7 mouse cellular contexts compared by ENCODE assay signal in the genomic region with DNA sequence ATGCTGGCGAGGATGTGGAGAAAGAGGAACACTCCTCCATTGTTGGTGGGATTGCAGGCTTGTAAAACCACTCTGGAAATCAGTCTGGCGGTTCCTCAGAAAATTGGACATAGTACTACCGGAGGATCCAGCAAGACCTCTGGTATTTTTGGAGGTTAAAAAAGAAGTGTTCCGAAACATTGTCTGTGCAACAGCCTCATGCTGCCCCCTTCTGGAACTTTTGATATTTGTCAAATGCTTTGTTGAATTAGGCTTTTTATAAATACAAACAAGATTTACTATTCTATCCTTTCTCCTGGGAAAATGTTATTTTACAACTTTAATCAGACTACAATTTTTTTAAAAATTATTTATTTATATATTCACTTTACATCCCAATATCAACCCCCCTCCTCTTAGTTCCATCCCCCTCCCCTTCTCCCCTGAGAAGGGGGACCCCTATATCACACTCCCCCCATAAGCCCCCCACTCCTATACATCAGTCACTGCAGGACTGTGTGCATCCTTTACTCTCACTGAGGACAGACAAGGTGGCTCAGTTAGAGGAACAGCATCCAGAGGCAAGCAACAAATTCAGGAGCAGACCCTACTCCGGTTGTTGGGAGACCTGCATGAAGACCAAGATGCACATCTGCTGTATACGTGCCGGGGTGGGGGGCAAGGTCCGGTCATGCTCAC. TPM values are rescaled to one million over a fixed set of nuclear protein-coding genes. Genes with fewer than 3 reads are reported as not detected.
A peak's percentile ranks its signal among the peaks of the same experiment; 100 is the strongest.
DNase-seq lines count a peak whose midpoint lies in the region; ATAC-seq and TF ChIP-seq lines count a peak whose summit lies in the region.

No protein-coding gene starts in this region.

- TF ChIP-seq EP300 in MEL (IDR thresholded peaks at IDR 0.05; ENCODE audit: low read depth in 1 of 2, low read length in 2 of 2), result no peak

- no peak for TF ChIP-seq POLR2A in MEL (IDR thresholded peaks at IDR 0.05; ENCODE audit: control insufficient read depth in 1 of 2, insufficient read depth in 1 of 2, low read depth in 1 of 2, low read length in 2 of 2, poor library complexity in 1 of 2)

- peak; percentile 79 for DNase-seq in hindbrain, postnatal 0 days (ENCODE audit: low spot score)
- DNase-seq in 3T3-L1 (ENCODE audit: low read depth, low spot score), result peak; percentile 77
- peak; percentile 10 for DNase-seq in MEL (ENCODE audit: low read depth, low spot score)
- peak; percentile 62 for DNase-seq in embryo, embryonic 11 days
- peak; percentile 64 for DNase-seq in retina, postnatal 1 day

- TF ChIP-seq RAD21 in MEL (IDR thresholded peaks at IDR 0.05; ENCODE audit: low read depth, low read length), result peak; percentile 42

- no peaks in the 10 kb centered on the region for H3K36me3 ChIP-seq in hindbrain, postnatal 0 days (ENCODE audit: insufficient read depth, low read length)
- H3K36me3 ChIP-seq in hindbrain, embryonic 13.5 days, result no peaks in the 10 kb centered on the region
- no peaks in the 10 kb centered on the region for H3K36me3 ChIP-seq in MEL (ENCODE audit: control insufficient read depth in 1 of 2, insufficient read depth in 2 of 2, low read length in 2 of 2)
- H3K36me3 ChIP-seq in forebrain, embryonic 16.5 days (ENCODE audit: control insufficient read depth, insufficient read depth), result no peaks in the 10 kb centered on the region

- no peak overlapping the region for H3K9ac ChIP-seq in hindbrain, postnatal 0 days (replicated peaks; ENCODE audit: low read length)
- no peak overlapping the region for H3K9ac ChIP-seq in hindbrain, embryonic 13.5 days
- no peak overlapping the region for H3K9ac ChIP-seq in MEL (ENCODE audit: control insufficient read depth, low read depth, low read length, poor library complexity, severe bottlenecking)
- H3K9ac ChIP-seq in forebrain, embryonic 16.5 days (replicated peaks; ENCODE audit: low read depth, low read length), result no peak overlapping the region

- H3K27me3 ChIP-seq in hindbrain, postnatal 0 days (ENCODE audit: insufficient read depth, low read length), result no peaks in the 10 kb centered on the region
- no peaks in the 10 kb centered on the region for H3K27me3 ChIP-seq in hindbrain, embryonic 13.5 days
- no peaks in the 10 kb centered on the region for H3K27me3 ChIP-seq in MEL (ENCODE audit: control insufficient read depth in 1 of 2, insufficient read depth in 2 of 2, low read length in 2 of 2)
- no peaks in the 10 kb centered on the region for H3K27me3 ChIP-seq in forebrain, embryonic 16.5 days (replicated peaks; ENCODE audit: control insufficient read depth, insufficient read depth, low read length)

- no peaks in the 10 kb centered on the region for H3K79me2 ChIP-seq in MEL (ENCODE audit: control insufficient read depth, insufficient read depth, low read length, poor library complexity)

- ATAC-seq in hindbrain, postnatal 0 days, result 0 out of 2 replicates have a peak, but pooled peaks have one; percentile 18
- no peak for ATAC-seq in hindbrain, embryonic 13.5 days (ENCODE audit: low FRiP score)
- no peak; the same call in 1 of the 2 replicates for ATAC-seq in forebrain, embryonic 16.5 days

- no peak overlapping the region for H3K27ac ChIP-seq in hindbrain, postnatal 0 days
- no peak overlapping the region for H3K27ac ChIP-seq in hindbrain, embryonic 13.5 days
- H3K27ac ChIP-seq in MEL (ENCODE audit: control insufficient read depth, low read depth, low read length), result no peak overlapping the region
- no peak overlapping the region for H3K27ac ChIP-seq in forebrain, embryonic 16.5 days (ENCODE audit: low read length)

- TF ChIP-seq CTCF in hindbrain, postnatal 0 days (IDR thresholded peaks at IDR 0.05; ENCODE audit: low read depth), result peak; percentile 59
- TF ChIP-seq CTCF in MEL (IDR thresholded peaks at IDR 0.05 in 2 of 3, conservative IDR thresholded peaks at IDR 0.05 in 1 of 3; ENCODE audit: control insufficient read depth in 1 of 3, insufficient read depth in 1 of 3, low read depth in 2 of 3, low read length in 3 of 3, poor library complexity in 1 of 3, severe bottlenecking in 1 of 3), result peak in 1 of 3 experiments; percentile 35; a peak in 2 of 6 replicates

- 70% methylated on average over 7 of the region's 8 CpGs for WGBS in hindbrain, postnatal 0 days
- WGBS in hindbrain, embryonic 13.5 days, result 81% methylated on average over 7 of the region's 8 CpGs
- WGBS in forebrain, embryonic 16.5 days, result 79% methylated on average over 7 of the region's 8 CpGs

- no peaks in the 10 kb centered on the region for H3K9me3 ChIP-seq in hindbrain, postnatal 0 days (ENCODE audit: low read length)
- no peaks in the 10 kb centered on the region for H3K9me3 ChIP-seq in hindbrain, embryonic 13.5 days
- no peaks in the 10 kb centered on the region for H3K9me3 ChIP-seq in MEL (replicated peaks; ENCODE audit: insufficient read depth, low read length)
- H3K9me3 ChIP-seq in forebrain, embryonic 16.5 days (ENCODE audit: control insufficient read depth, low read length), result no peaks in the 10 kb centered on the region

- no peak overlapping the region for H3K4me3 ChIP-seq in hindbrain, postnatal 0 days (ENCODE audit: low read length)
- H3K4me3 ChIP-seq in hindbrain, embryonic 13.5 days, result no peak overlapping the region
- H3K4me3 ChIP-seq in MEL (ENCODE audit: control insufficient read depth in 1 of 2, insufficient read depth in 1 of 2, low read depth in 2 of 2, low read length in 2 of 2), result no peak overlapping the region
- no peak overlapping the region for H3K4me3 ChIP-seq in forebrain, embryonic 16.5 days (replicated peaks; ENCODE audit: low read length)

- no peak overlapping the region for H3K4me2 ChIP-seq in hindbrain, postnatal 0 days (ENCODE audit: low read depth, low read length)
- H3K4me2 ChIP-seq in hindbrain, embryonic 13.5 days, result no peak overlapping the region
- H3K4me2 ChIP-seq in forebrain, embryonic 16.5 days (ENCODE audit: low read length), result no peak overlapping the region

- H3K4me1 ChIP-seq in hindbrain, postnatal 0 days (ENCODE audit: insufficient read depth, low read length), result no peaks in the 10 kb centered on the region
- no peaks in the 10 kb centered on the region for H3K4me1 ChIP-seq in hindbrain, embryonic 13.5 days (replicated peaks)
- no peaks in the 10 kb centered on the region for H3K4me1 ChIP-seq in MEL (ENCODE audit: control insufficient read depth in 1 of 2, insufficient read depth in 2 of 2, low read length in 2 of 2)
- H3K4me1 ChIP-seq in forebrain, embryonic 16.5 days (replicated peaks; ENCODE audit: control insufficient read depth, insufficient read depth, low read length), result peaks cover 2% of the 10 kb centered on the region; the same call in 1 of the 2 replicates

TF ChIP-seq in MEL, 35 proteins besides CTCF, POLR2A, EP300 and RAD21:
- TF ChIP-seq SMC3 (IDR thresholded peaks at IDR 0.05; ENCODE audit: low read depth, low read length) (peak; percentile 21; the same call in 1 of the 2 replicates), MYC (IDR thresholded peaks at IDR 0.05; ENCODE audit: low read depth, low read length) (no peak), ZC3H11A (IDR thresholded peaks at IDR 0.05; ENCODE audit: low read depth, low read length) (peak; percentile 27; the same call in 1 of the 2 replicates)

RNA-seq across cellular contexts. Expression of a gene that starts 38.3 kb away (rescaled TPM):
- total RNA-seq in hindbrain, postnatal 0 days (2014; rRNA removed), result 1.5 TPM in 2 replicates
- polyA plus RNA-seq in hindbrain, postnatal 0 days (2015; fragmentation: Nextera tagmentation; extraction: Ambion mirVana), result 1.6 and 1.7 TPM in 2 replicates
- 0.36 and 0.65 TPM in 2 replicates for polyA plus RNA-seq in hindbrain, embryonic 13.5 days (2015; fragmentation: Nextera tagmentation; extraction: Ambion mirVana)
- not detected in 2 replicates for total RNA-seq in MEL (2012; rRNA removed)
- polyA plus RNA-seq in MEL (2012; ENCODE audit: insufficient read depth in 1 of 2, insufficient read length in 2 of 2, low read depth in 1 of 2, low replicate concordance in 2 of 2, missing spikeins in 1 of 2), result not detected
- 0.18 and 0.40 TPM in 2 replicates for polyA plus RNA-seq in forebrain, embryonic 16.5 days (2015; fragmentation: Nextera tagmentation; extraction: Ambion mirVana)

Comparison
In these comparisons a context has a peak if more than half of its experiments do, and no peak if none do; other contexts are left out.
1. DNase-seq: peak in every context shown above with its lines; median percentile 79 in hindbrain, postnatal 0 days; 77 in 3T3-L1; 64 in retina, postnatal 1 day; 62 in embryo, embryonic 11 days; 10 in MEL.